Mouse (Mus musculus) thymus, postnatal 36 days (tissue): ENCODE measurements at regions not wholly inside any gene's neighbourhood (a gene's known extent, or its start where the extent isn't known, plus 50 kb on each side); places are given as distances from the start of the nearest gene placed in this dataset.

Experiments
- DNase-seq, 2 experiments: peaks; one replicate each; pipeline ENCODE4 v3.0.0; 2022; ENCODE audit warnings: mixed read lengths in 2 of 2

DNA sequence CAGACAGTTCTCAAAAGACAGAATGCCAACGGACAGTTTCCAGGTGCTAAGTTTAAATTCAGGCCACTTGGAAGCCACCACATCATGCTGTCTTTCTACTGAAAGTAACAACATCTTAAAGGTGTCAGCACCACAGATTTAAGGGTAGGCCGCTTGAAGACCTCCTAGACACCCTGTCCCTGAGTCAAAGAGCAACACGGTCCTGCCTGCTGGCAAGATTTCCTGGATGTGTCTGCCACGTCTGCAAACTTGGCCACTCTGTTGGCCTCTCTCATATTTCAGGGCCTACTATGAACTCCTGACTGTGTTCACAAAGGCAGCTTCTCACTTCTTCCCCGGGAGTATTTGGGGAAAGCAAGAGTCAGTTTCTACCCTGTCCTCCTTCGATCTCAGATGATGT is 194.7 kb upstream of the Esrrg start:
- DNase-seq: no peak

- no peak for DNase-seq
Measured at GRCm38 (mm10) chr1:187418186-187419140, 190.1 kb upstream of the Esrrg start.

GRCm38 (mm10) chr1:187428536-187429215 is 179.9 kb upstream of the Esrrg start:
- no peak for DNase-seq

DNA sequence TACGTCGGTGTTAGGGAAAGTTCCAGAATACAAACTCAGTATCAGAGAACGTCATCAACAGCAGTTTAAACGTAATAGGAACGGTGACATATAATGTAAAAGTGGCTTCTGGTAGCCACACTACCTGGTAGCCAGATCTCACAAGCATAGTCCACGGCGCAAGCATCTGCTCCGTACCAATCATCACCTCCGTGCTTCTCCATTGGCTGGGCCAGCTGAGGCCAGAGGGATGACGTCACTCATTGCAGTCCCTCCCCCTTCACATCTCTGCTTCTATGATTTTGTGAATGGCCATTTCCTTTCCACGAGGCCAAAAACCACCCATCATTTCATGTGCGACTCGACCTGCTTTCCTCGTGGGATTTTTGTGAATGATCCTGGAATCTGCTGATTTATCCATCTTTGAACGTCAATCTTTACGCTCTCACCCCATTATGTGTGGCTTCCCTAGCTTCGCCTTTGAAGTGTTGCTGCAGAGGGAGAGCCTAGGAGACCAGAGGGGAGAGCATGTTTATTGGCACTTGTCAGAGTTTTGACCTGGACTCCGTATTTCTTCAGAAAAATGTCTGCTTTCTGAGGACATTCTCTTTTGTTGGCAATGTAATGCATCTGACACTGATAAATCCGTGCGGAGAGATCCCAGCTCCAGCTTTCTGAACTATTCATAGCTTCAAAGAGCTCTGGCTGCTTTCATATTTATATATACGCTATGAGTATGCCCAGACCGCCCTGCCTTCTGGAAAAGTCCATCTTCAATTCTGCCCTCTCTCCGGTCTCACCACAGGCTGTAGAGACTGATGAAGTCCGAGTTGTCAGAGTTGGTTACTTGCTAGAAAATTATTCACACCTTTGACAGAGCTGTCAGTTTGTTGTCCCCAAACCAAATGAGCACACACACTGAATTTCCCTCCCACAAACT is 174.6 kb upstream of the Esrrg start:
- DNase-seq: no peak

DNA sequence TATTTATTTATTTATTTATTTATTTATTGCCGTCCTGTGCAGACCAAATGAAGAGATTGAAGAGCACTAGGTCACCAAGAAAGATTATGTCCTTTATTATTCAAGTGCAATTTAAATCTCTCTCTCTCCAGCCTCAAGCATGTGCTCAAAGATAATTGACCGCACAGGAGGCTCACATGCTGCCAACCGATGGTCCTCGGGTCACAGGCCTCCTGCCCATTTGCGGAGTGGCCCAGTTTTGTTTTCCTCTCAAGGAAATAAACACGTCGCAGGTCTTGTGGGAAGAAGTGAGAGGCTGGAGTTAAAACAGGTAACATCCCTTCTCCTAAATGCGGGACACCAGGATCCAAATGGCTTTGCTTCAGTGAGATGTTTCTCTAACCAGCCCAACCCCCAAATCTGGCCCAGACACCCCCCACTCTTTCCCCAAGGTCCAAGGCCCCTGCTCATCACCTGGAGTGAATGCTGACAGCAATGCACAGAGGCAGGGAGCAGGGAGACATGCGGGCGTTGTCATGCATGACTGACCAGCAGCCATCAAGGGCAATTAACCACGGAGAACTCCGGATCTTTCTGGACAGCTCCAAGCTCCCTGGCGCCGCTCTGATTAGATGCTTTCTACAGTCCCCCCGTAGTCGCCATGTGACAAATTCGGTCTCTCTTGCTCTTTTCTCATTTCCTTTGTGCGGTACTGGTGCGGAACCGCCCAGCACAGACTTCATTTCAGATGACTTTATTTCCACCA is 169.2 kb upstream of the Esrrg start:
- DNase-seq: no peak

- DNase-seq: no peak
Measured at GRCm38 (mm10) chr1:187441668-187442193, 166.9 kb upstream of the Esrrg start.

DNA sequence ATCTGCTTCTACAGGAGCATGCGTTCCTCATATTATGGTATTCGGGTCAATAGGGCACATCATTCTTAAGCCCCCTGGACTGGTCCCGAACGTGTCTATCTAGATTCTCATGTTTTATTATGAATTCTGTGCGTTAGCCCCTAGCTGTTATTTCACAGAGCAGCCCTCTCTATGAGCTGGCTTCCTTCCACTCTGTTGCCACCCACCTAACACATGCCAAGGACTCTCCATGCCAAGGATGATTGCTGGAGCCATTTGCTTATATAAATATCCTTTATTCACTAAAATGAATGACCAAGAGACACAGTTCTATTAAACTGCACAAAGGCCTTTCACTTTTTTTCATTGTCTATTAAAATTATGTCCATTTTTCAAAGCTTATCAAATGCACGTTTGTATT is 162.1 kb upstream of the Esrrg start:
- DNase-seq: no peak

- peak in 1 of 2 experiments; percentile 2 for DNase-seq
Measured at GRCm38 (mm10) chr1:187448173-187448572, 160.4 kb upstream of the Esrrg start.

DNA sequence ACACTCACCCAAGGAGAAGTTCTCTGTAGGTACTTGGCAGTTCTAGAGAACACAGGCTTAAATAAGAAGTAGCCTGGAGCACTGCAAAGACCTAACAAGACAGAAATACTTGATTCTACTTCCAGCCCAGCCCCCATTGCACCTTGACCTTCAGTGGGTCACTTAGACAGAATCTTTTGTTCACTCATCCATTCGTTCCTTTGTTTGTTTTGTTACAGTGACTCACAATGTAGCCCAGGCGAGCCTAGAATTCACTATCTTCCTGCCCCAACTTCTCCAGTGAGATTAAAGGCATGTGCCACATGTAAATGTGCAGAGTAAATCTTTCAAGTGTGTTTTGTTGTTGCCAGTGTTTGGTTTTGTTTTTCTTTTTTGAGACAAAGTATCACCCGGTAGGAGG is 158.5 kb upstream of the Esrrg start:
- no peak for DNase-seq

DNA sequence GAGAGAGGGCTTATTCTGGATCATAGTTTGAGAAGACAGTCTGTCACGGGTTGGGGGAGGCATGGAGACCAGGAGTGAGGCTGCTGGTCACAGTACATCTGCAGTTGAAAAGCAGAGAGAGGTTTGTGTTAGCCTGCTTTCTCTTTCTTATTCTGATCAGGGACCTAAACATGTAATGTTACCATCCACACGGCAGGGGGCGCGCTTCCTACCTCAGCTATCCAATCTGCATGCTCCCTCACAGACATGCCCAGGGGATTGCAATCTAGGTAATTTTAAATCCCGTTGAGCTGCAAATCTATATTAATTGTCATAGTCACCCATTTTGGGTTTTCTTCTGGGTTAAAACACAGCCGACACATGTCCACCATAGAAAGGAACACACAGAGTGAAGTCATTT is 156.4 kb upstream of the Esrrg start:
- DNase-seq: no peak

- no peak for DNase-seq
Measured at GRCm38 (mm10) chr1:187454431-187454830, 154.2 kb upstream of the Esrrg start.

DNA sequence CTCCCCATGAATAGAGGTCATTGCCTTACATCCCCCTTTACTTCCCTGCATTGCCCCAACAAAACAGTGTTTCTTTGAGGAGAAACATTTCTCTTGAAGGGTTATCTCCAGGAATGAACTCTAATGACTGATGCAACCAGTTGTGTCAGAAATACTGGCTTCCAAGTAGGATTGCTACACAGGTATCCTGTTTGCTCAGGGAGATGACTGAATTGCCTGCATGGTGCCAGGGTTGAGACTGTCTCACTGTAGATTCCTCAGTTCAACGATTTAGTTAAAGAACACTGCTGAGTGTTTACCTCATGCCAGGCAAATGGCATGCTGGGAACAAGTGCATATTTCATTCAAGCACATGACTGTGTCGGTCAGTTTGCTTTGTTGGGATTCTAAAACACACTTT is 123.8 kb upstream of the Esrrg start:
- no peak for DNase-seq

DNA sequence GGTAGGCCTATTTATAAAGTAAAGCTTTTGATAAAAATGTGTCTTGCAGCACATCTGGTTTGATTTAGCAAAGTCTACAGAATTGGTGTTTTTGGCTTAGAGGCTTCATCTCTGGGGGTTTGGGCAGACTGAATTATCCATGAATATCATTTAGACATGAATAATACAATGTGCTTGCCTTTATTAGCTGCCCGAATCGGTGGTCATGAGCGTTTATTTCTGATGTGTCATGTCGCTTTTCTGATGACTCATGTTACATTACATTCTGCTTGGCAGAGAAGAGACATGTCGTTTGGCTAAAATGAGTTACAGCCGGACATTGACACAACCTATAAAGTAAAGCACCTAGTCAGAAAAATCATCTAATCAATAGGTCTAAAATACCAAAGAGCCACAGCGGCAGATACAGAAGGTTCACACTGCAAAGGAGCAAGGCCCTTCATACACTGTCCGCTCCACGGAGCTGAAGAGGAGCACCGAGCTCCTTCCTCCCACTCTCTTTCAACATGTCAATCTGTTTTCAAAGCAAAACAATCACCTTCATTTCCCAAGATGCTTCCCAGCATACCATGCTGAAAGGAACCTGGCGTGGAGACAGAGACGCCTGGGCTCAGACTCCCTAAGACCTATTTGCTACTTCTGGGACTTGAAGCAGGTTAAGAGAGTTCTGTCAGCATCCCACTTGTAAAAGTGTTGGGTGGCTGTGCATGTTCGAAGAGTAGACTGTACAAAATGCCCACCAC is 120.5 kb upstream of the Esrrg start:
- no peak for DNase-seq

GRCm38 (mm10) chr1:187489452-187489851 is 119.1 kb upstream of the Esrrg start:
- no peak for DNase-seq

- no peak for DNase-seq
Measured at GRCm38 (mm10) chr1:187505368-187505767, 103.2 kb upstream of the Esrrg start.

DNA sequence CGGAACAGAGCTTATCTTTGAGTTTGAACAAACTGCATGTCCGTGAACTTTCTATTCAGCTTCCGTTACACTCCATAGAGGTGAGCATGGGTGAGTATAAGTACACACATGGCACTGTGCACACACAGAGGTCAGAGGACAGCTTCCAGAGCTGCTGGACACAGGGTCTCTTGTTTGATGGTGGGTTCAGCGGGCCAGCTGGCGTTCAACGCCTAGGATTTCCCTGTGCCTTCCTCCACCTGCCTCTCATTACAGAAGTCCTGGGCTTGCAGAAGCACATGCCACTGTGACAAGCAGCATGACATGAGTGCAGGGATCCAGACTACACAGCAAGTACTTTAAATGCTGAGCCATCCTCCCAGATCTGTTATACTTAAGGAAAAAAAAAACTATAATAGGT is 101.4 kb upstream of the Esrrg start:
- no peak for DNase-seq

- DNase-seq: no peak
Measured at GRCm38 (mm10) chr1:187531349-187531922, 77.2 kb upstream of the Esrrg start.

DNA sequence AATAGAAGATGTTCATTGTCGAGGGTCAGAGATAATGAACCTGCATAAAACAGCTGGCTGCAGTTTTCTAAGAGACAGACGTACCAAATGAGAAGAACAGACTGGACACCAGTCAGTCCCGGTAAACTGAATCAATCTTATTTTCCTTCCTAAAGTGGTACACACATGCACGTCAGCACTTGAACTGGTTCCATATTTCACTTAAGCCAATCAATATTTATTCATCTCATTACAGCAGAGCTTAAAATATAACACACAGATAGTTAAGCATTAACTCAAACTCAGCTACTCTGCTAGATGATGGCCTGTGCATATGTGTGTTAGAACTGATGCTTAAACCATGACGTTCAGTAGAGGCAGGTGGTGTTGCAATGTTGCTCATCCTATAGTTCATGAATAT is 72.3 kb upstream of the Esrrg start:
- DNase-seq: no peak

DNA sequence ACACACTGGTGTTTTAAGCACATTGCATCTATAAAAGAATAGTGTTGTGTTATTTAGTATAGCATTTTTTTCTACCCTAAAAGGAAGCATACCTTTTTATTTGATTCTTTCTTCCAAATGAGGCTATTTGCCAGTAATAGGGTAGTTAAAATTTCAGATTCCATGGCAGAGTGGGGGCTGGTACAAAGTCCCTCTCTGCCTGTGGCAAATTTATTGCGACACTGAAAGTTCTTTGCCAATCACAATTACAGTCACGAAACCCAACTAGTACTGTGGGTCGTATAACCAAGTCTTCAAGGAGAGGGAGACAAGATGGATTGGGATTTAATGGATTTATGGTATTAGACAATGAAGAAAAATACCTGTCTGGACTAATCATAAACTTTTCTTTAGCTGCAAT is 51.9 kb upstream of the Esrrg start:
- DNase-seq: no peak
